12 mouse cellular contexts compared by ENCODE assay signal in the genomic region with DNA sequence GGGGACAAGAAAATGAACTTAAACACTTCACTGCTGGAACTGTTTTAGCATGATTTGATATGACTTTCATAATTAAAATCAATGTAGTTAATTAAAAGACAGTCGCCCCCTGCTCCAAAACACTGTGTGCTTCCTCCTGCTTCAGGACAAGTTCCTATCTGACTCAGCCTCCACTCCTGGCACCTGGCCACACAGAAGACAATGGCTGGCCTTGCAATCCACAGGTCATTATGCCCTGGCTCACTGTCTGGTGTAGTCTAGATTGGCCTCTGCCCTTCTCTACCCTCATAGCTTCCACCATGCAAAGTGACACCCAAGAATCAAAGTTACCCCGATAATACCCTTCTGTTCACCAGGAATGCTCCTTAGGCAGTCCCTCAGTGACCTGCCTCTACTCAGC. TPM values are rescaled to one million over a fixed set of nuclear protein-coding genes. Genes with fewer than 3 reads are reported as not detected.
DNase-seq lines count a peak whose midpoint lies in the region; ATAC-seq lines count a peak whose summit lies in the region.
"Had no signal": no experiment of that assay in that cellular context is flagged by ENCODE, and none has a peak within 500 bp of the region (broad histone marks: within the 10 kb centered on the region; RNA-seq: fewer than 3 reads in every experiment).

No protein-coding gene starts in this region.

- H3K27me3 ChIP-seq in kidney, embryonic 15.5 days, result no peaks in the 10 kb centered on the region
- H3K27me3 ChIP-seq: forebrain, embryonic 15.5 days had no signal

- no peak overlapping the region for H3K9ac ChIP-seq in kidney, embryonic 15.5 days
- H3K9ac ChIP-seq: forebrain, embryonic 15.5 days had no signal

- no peak overlapping the region for H3K4me3 ChIP-seq in kidney, embryonic 15.5 days (replicated peaks)
- H3K4me3 ChIP-seq: forebrain, embryonic 15.5 days; hindbrain, embryonic 10.5 days had no signal

- H3K9me3 ChIP-seq in kidney, embryonic 15.5 days (replicated peaks), result no peaks in the 10 kb centered on the region
- H3K9me3 ChIP-seq: forebrain, embryonic 15.5 days; hindbrain, embryonic 10.5 days had no signal

- H3K4me2 ChIP-seq in kidney, embryonic 15.5 days, result no peak overlapping the region
- H3K4me2 ChIP-seq: forebrain, embryonic 15.5 days; liver, embryonic 11.5 days had no signal

- H3K4me1 ChIP-seq in kidney, embryonic 15.5 days, result peaks cover 32% of the 10 kb centered on the region
- H3K4me1 ChIP-seq: forebrain, embryonic 15.5 days had no signal

- WGBS in kidney, embryonic 15.5 days, result 79% methylated on average over 2 of the region's 2 CpGs

- no peaks in the 10 kb centered on the region for H3K36me3 ChIP-seq in kidney, embryonic 15.5 days
- H3K36me3 ChIP-seq: forebrain, embryonic 15.5 days; hindbrain, embryonic 10.5 days had no signal

- no peak for ATAC-seq in kidney, embryonic 15.5 days (replicated peaks; ENCODE audit: low FRiP score)
- ATAC-seq in activated CD4-positive, CD25-positive, alpha-beta regulatory T cell, adult 4 months, result no peak
- ATAC-seq: forebrain, embryonic 15.5 days had no signal

- peak; percentile 47 for DNase-seq in kidney, adult 18-20 months
- peak; percentile 89 for DNase-seq in Muller cell, postnatal 12 days (ENCODE audit: inconsistent ontology term)
- DNase-seq in adrenal gland, postnatal 25 days, result peak; percentile 76
- DNase-seq in kidney, postnatal 36 days, result peak; percentile 67 to 82
- no peak for DNase-seq in MN1 (ENCODE audit: low spot score)
- DNase-seq in yolk sac, embryonic 10.5 days (ENCODE audit: low spot score), result no peak
- DNase-seq: thymus, postnatal 14 days had no signal

- no peak overlapping the region for H3K27ac ChIP-seq in kidney, embryonic 15.5 days
- H3K27ac ChIP-seq: forebrain, embryonic 15.5 days; hindbrain, embryonic 10.5 days had no signal

RNA-seq across cellular contexts. Expression of gene Kif16b, which starts 26.8 kb away (rescaled TPM):
- polyA plus RNA-seq in kidney, embryonic 15.5 days (2015; fragmentation: Nextera tagmentation; extraction: Ambion mirVana), result 15.1 and 17.0 TPM in 2 replicates
- total RNA-seq in adrenal gland, postnatal 25 days (2021), result 24.0 and 30.3 TPM in 2 replicates
- polyA plus RNA-seq in activated CD4-positive, CD25-positive, alpha-beta regulatory T cell, adult 4 months (2017; shearing (Covaris generic)), result 1 to 10 TPM; 9.1 to 9.7 TPM

Comparison
In these comparisons a context has a peak if more than half of its experiments do, and no peak if none do; other contexts are left out.
1. DNase-seq: peak in kidney, adult 18-20 months (single experiment), Muller cell, postnatal 12 days (single experiment), adrenal gland, postnatal 25 days (single experiment) and kidney, postnatal 36 days (2 of 2); none in MN1 (single experiment) and yolk sac, embryonic 10.5 days (single experiment).